Mouse (Mus musculus) spleen, embryonic (tissue): ENCODE measurements around the gene Tmem108.

Experiments
- CTCF ChIA-PET: fragments of 350-600 bp; sonication (Branson Sonifier 250); formaldehyde crosslinking; loops from one replicate; lab custom pipeline; 2022; lab: Charles Lee

Gene Tmem108

DNA sequence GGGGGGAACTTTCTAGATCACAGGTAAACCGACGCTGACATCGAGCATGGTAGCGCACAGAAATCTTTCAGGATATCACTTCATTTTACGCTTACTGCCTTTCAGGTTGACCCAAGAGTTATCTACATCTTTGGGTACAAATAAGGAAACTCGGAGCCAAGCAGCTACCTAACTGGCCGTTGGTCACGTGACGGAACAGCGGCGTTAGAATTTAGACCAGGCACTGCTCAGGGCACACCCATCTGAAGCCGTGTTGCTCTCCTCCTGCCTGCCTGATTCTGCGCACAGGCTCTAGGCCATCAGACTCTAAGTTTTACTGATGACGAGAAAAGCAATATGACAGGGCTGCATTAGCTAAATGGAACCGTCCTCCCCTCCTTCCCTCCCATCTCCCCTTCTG lies 204.6 kb downstream of the Tmem108 start:
- CTCF ChIA-PET = interaction anchor here (0.6 kb wide), 1 partner anchor 18 kb away, joined by 7 read pairs; no protein-coding TSS in a partner anchor

DNA sequence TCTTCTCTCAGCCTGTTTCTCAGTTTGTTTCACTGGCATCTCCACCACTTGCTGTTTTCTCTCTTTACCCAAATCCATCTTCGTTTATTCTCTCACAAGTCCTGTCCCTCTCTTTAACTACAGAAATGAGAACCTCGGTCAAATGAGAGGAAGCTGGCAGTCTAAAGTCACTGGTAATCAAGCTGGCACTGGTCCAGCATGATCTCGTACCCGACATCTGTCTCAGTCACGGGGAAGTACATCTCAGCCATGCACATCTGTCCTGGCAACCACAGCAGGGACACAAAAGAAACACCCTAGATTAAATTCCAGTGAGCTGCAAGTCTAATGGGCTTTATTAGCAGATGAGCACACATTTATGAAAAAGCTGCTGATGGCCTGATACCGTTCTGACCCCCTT lies 206.3 kb downstream of the Tmem108 start:
- CTCF ChIA-PET = no interaction called here

- CTCF ChIA-PET = no interaction called here
These were observed 210.9 kb downstream of the Tmem108 start for GRCm38 (mm10) chr9:103550661-103551248.

GRCm38 (mm10) chr9:103549178-103549577 lies 212.5 kb downstream of the Tmem108 start:
- CTCF ChIA-PET = no interaction called here

DNA sequence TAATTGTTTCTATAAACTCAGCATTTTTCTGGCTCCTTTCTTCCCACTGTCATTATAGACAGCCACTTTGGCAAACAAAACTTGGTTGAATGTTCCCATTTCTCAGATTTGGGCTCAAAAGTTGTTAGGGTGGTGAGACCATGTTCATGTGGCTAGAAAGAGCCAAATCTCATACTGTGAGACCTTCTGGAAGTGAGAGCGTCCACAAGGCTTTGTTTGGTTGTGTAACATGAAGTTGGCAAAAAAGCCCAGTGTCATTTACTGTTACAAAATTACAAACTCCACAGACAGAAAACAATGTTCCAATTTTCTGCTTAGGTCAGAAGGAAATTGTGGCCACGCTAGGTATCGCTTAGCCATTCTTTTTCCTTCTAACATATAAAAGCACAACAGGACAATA lies 213.0 kb downstream of the Tmem108 start:
- CTCF ChIA-PET = no interaction called here

GRCm38 (mm10) chr9:103546695-103547645 lies 214.7 kb downstream of the Tmem108 start:
- CTCF ChIA-PET = no interaction called here

DNA sequence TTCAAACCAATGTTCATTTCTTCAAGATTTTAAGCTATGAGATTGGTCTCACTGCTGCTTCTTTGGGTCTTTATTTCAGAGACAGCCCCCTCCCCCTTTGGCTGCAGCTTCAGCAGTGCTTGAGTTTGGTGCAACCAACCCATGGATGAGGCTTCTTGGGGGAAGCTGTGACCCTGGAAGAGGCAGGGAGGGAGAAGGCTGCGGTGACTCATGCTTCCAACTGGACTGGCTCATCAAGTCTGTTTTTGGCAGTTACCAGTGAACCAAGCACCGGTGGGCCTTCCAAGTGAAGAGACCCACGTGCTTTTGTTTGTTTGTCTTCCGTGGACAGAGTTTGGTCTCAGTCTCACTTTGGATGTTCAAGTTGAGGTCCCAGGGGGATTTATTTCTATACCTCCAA lies 215.9 kb downstream of the Tmem108 start:
- CTCF ChIA-PET = interaction anchor here (0.6 to 0.7 kb wide), 2 partner anchors 192 to 450 kb away, joined by 3 read pairs; no protein-coding TSS in a partner anchor

GRCm38 (mm10) chr9:103545271-103545670 lies 216.4 kb downstream of the Tmem108 start:
- CTCF ChIA-PET = interaction anchor here (0.7 kb wide), 1 partner anchor 451 kb away, joined by 3 read pairs; no protein-coding TSS in a partner anchor

DNA sequence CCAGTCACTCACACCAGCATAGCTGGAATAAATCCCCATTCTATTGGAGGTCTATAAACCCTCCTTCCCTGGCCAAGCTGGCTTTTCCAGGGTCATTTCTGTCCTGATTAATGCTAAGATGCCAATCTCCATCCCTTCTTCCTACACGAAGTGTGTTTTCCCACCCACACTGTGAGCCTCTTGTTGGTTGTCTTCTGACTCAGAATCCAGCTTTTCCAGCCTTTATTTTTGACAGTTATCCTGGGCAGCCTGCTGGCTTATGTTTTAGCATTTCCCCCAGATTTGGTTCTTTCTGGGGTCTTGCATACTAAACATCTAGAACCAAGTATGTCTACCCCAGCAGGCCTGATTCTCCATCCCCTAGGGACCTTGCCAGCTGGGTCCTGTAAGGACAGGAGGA lies 217.0 kb downstream of the Tmem108 start:
- CTCF ChIA-PET = no interaction called here

DNA sequence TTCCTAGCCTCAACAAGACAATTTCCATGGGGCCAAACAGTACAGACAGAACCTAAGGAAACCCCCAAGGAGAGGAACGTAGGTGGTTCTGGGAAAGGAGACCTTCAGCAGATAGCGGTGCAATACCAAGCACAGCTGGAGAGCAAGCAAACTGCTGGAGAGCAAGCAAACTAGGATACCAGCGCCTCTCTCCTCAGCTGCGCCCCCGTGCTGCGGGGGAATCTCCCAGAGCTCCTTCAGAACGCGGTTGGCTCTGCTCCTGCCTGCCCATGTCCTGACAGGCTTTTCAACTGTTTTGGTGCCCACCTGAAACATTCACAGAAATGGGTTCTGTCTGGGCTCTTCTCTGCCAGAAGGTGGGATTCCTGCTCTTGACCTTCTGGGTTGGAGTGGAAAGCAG lies 221.1 kb downstream of the Tmem108 start:
- CTCF ChIA-PET = no interaction called here

DNA sequence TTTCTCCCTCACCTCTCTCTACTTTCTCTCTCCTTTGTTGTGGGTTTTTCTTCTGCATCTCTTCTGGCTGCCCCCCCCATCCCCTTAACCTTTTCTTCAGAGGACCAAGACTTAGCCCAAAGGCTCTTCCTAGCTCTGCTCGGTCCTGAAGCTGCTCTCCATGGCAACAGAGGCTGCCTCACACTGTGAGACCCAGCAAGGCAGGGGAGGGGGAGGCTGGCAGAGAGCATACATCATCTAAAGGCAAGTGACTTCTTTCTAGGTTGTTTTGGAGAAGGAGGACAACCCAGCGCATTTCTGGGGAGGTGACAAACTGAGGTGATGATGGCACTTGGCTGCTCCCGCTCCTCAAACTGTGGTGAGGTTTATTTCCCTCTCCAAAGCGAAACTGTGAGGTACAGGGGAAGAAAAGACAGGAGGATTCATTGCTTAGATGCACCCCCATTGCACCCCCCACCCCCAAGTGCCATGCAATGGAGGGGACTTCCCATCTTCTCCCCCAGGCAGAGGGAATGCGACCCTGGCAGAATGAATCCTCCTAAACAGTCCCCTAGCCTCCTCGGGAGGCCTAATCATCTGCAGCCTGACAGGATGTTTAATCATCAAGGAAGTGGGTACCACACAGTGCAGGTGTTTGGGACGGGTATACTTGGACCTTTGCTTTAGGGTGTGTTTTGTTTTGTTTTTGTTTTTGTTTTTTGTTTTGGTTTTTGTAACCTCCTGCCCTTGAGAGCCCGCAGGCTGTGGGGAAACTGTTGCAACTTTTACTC lies 223.4 kb downstream of the Tmem108 start:
- CTCF ChIA-PET = interaction anchor here (0.6 kb wide), 1 partner anchor 18 kb away, joined by 7 read pairs; no protein-coding TSS in a partner anchor

DNA sequence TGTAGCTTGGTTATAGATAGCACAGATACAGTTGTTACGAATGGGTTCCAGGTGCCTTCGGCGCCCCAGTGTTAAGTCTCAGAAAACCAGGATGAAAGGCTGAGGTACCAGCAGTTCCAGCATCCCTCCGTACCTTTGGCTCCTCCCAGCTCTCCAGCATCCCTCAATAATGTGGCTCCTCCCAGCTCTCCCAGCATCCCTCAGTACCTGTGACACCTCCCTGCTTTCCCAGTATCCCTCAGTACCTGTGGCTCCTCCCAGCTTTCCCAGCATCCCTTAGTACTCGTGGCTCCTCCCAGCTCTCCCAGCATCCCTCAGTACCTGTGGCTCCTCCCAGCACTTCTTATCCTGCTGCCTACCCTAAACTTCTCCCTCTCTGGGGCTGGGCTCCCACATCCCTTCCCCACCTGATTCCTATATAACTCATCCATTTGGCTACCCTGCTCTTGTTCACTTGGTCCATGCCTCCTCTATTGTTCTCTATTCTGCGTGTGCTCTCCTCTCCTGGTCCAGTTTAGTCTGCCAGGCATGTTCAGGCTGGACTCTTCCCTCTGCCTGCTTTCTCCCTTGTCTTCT lies 225.5 kb downstream of the Tmem108 start:
- CTCF ChIA-PET = interaction anchor here (0.5 kb wide), 1 partner anchor 84 kb away, joined by 27 read pairs; no protein-coding TSS in a partner anchor

DNA sequence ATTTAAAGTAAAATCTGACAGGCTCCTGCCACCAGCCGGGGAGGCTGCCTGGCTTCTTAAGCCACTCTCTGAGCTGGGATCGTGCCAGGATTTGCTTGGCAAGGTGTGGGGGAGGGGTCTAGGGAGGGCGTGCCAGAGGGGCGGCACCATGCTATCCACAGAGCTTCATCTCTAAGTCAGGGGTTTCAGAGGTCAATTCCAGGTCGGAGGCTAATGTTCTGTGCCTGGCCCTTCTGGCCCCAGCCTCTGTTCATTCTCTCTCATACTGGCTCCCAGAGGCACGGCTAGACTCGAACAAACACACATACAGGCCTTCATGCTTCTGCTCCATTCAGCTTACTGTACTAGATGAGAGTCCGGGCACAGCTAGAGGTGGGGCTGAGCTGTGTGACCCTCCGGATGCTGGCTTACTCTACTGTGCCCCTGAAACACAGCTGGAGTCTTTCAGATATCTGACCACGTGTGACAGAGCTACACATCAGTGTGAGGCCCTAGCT lies 236.5 kb downstream of the Tmem108 start:
- CTCF ChIA-PET = no interaction called here

DNA sequence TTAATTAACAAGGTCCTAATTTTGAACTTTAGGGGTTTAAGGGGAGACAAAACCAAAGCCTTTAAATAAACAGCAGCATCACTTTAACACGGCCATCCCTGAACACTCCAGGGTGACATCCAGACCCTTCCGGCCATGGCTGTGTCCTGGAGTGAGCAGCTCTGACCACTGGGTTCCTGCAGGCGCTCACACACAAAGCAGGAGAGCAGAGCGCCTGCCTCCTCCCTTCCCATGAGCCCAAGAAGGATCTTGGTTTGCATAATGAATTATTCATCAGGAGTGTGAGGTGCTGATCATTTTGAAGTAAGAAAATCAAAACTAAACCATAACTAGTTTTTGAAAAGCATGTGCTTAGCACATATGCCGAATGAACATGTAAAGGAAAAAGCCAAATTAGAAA lies 237.0 kb downstream of the Tmem108 start:
- CTCF ChIA-PET = no interaction called here

DNA sequence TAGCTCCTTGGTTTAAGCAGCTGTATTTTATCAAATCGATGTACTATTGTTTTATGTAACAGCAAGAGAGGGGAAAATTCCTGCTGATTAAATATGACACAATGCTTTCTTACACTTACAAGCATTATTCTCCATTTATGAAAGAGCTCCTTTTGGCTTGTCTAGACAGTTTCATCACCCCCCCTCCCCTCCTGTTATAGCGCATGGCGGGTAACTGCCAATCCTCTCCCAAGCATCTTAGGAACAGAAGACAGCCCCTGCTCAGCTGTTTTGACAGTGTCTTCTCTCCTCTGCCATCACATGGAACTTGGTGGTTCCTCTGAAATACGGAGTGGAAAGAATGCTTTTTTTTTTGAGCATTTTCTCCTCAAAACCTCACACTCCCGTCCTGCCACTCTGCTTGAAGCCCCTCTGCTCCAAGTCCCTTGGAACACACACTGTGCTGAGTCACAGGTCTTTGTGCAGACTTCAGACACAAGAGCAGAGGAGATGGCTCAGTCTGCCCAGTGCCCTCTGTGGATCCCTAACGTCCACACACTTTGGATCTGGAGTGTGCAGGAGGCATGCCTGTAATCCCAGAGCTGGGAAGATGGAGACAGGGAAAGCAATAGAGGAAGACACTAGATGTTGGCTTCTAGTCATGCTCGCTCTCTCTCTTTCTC lies 237.8 kb downstream of the Tmem108 start:
- CTCF ChIA-PET = no interaction called here

DNA sequence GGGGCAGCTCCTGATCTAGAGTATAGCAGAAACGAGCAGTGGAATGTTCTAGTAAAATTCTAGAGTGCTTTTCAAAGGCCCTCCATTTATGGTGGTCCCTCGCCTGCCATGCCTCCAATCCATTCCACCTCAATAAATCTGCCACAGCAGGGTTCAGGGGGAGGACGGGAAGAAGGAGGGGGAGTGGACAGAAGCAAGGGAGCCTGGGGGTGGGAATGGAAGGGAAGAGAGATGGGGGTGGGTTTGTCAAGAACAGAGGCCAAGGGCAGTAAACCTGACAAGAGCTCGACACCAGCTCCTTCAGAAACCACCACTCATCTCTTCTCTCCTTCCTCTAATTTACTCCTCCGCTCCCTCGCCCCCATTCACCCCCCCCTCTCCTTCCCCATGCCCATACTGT lies 238.6 kb downstream of the Tmem108 start:
- CTCF ChIA-PET = no interaction called here

- CTCF ChIA-PET = interaction anchor here (0.6 kb wide), 1 partner anchor 526 kb away, joined by 3 read pairs; no protein-coding TSS in a partner anchor
These were observed 247.8 kb downstream of the Tmem108 start for GRCm38 (mm10) chr9:103513884-103514283.

GRCm38 (mm10) chr9:103512257-103512656 lies 249.4 kb downstream of the Tmem108 start:
- CTCF ChIA-PET = interaction anchor here (0.6 to 0.7 kb wide), 2 partner anchors 21 to 798 kb away, joined by 3 to 14 read pairs; no protein-coding TSS in a partner anchor

DNA sequence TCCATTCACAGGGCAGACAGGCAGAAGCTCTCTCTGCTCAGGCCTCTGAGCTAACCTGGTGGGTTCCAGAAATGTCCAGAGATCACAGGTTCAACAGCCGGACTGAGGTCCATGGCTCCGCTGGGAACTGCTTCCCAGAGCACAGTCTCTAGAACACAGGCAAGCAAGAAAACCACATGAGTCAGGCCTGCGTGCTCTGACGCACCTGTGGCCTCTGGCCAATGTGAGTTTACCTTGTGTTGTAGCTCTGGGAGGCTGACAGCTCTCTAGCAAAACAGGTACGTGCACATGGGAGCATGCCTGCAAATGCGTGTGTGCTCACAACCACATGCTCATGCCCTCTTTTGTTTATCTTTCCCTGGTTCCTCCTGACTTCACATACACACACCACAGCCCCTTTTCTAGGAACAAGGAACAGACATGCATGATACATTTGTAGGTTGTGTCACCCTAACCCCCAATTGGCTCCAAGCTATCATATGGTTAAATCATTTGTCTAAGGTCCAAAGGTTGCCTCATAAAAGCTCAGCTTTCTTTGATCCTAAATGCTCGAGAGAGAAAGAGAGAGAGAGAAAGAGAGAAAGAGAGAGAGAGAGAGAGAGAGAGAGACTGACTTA lies 254.6 kb downstream of the Tmem108 start:
- CTCF ChIA-PET = no interaction called here

GRCm38 (mm10) chr9:103505067-103505466 lies 256.6 kb downstream of the Tmem108 start:
- CTCF ChIA-PET = no interaction called here
